Mouse (Mus musculus): ENCODE data around the gene Fgfrl1. TPM values are rescaled to one million over a fixed set of nuclear protein-coding genes. Genes with fewer than 3 reads are reported as not detected.

Fgfrl1 gene
- polyA plus RNA-seq, 1 experiment from 2014 or later = 11.2 TPM

DNA sequence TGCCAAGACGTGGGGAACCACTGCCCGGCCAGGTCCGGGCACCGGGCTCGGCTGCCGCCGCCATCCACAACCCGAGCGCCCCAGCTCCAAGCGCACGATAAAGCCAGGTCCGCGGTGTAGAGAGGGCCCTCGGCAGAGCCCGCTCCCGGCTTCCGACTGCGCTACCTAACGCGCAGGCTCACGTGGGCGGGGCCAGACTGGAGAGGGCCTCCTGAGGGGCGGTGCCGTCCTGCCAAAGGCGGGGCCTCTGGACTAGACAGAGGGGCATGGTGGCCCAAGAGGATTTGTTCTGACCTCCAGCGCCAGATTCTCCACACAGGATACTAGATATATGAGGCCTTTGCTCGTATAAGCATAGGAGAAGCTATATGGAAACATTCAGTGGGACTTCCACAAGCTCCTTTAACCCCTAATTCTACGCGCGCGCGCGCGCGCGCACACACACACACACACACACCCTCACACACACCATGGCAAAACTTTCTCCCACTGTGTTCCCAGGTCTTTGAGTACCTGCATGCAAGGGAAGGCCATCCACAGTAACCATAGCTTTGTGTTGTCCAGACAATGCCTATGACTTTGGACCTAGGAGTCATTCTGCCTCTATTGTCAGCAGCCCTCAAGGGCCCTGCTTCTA lies 31.4 kb upstream of the Fgfrl1 start:
- Histone ChIP-seq H3K4me1 (replicated peaks; ENCODE audit: control insufficient read depth, insufficient read depth, low read length) (peaks cover 7% of the 10 kb centered on the region), H3K4me3 (ENCODE audit: low read length) (peak overlapping the region; percentile 92), H3K27ac (ENCODE audit: low read length) (peak overlapping the region; percentile 25; the same call in 1 of the 2 replicates), H3K27me3 (ENCODE audit: control insufficient read depth, insufficient read depth, low read depth, low read length) (no peaks in the 10 kb centered on the region), H3K9ac (ENCODE audit: low read length) (peak overlapping the region; percentile 96), H3K4me2 (ENCODE audit: low read depth, low read length) (peak overlapping the region; percentile 94), H3K36me3 (ENCODE audit: control insufficient read depth, insufficient read depth, low read length) (peaks cover 9% of the 10 kb centered on the region), H3K9me3 (ENCODE audit: control insufficient read depth, low read length) (no peaks in the 10 kb centered on the region)
- WGBS = 13% methylated on average over 36 of the region's 36 CpGs
- ATAC-seq (ENCODE audit: low read depth) = peak; percentile 99

- WGBS = 75% methylated on average over 4 of the region's 4 CpGs
- no peak overlapping the region for H3K4me2 ChIP-seq (ENCODE audit: low read depth, low read length)
- H3K27ac ChIP-seq (ENCODE audit: low read length) = no peak overlapping the region
- H3K9me3 ChIP-seq (ENCODE audit: control insufficient read depth, low read length) = no peaks in the 10 kb centered on the region
- no peak overlapping the region for H3K4me3 ChIP-seq (ENCODE audit: low read length)
- peaks cover 2% of the 10 kb centered on the region; the same call in 1 of the 2 replicates for H3K36me3 ChIP-seq (ENCODE audit: control insufficient read depth, insufficient read depth, low read length)
- no peak overlapping the region for H3K9ac ChIP-seq (ENCODE audit: low read length)
- H3K4me1 ChIP-seq (replicated peaks; ENCODE audit: control insufficient read depth, insufficient read depth, low read length) = peaks cover 7% of the 10 kb centered on the region
- no peak for ATAC-seq (ENCODE audit: low read depth)
- H3K27me3 ChIP-seq (ENCODE audit: control insufficient read depth, insufficient read depth, low read depth, low read length) = no peaks in the 10 kb centered on the region
These were observed 29.4 kb upstream of the Fgfrl1 start for GRCm38 (mm10) chr5:108662772-108663171.

GRCm38 (mm10) chr5:108665066-108665465 lies 27.1 kb upstream of the Fgfrl1 start:
- H3K9ac ChIP-seq (ENCODE audit: low read length) = no peak overlapping the region
- no peak overlapping the region for H3K27ac ChIP-seq (ENCODE audit: low read length)
- no peak overlapping the region for H3K4me3 ChIP-seq (ENCODE audit: low read length)
- H3K36me3 ChIP-seq (ENCODE audit: control insufficient read depth, insufficient read depth, low read length) = no peaks in the 10 kb centered on the region
- H3K4me2 ChIP-seq (ENCODE audit: low read depth, low read length) = no peak overlapping the region
- H3K4me1 ChIP-seq (replicated peaks; ENCODE audit: control insufficient read depth, insufficient read depth, low read length) = peaks cover 8% of the 10 kb centered on the region
- no peaks in the 10 kb centered on the region for H3K27me3 ChIP-seq (ENCODE audit: control insufficient read depth, insufficient read depth, low read depth, low read length)
- H3K9me3 ChIP-seq (ENCODE audit: control insufficient read depth, low read length) = no peaks in the 10 kb centered on the region
- 34% methylated on average over 3 of the region's 3 CpGs for WGBS
- ATAC-seq (ENCODE audit: low read depth) = no peak

DNA sequence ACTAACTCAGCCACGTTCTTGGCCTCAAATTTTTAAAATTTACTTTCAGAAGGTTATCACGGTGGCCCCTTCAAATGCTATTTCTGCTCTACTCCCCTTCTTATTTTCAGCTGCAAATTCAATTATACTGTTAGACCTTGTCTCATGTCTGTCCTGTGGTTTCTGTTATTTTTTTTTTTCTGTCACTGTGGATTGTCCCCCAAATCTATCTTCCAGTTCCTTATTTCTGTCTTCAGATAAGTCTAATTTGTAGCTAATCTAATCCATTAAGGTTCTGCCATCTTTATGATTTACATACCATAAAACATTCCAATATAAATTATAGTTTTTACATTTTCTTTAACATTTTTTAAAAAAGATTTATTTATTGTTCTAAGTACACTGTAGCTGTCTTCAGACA lies 24.8 kb upstream of the Fgfrl1 start:
- Histone ChIP-seq H3K9ac (ENCODE audit: low read length) (no peak overlapping the region), H3K4me1 (replicated peaks; ENCODE audit: control insufficient read depth, insufficient read depth, low read length) (peaks cover 10% of the 10 kb centered on the region), H3K9me3 (ENCODE audit: control insufficient read depth, low read length) (no peaks in the 10 kb centered on the region), H3K27me3 (ENCODE audit: control insufficient read depth, insufficient read depth, low read depth, low read length) (no peaks in the 10 kb centered on the region), H3K4me2 (ENCODE audit: low read depth, low read length) (no peak overlapping the region), H3K36me3 (ENCODE audit: control insufficient read depth, insufficient read depth, low read length) (peaks cover 2% of the 10 kb centered on the region; the same call in 1 of the 2 replicates), H3K4me3 (ENCODE audit: low read length) (no peak overlapping the region), H3K27ac (ENCODE audit: low read length) (no peak overlapping the region)
- 64% methylated on average over 2 of the region's 2 CpGs for WGBS
- no peak for ATAC-seq (ENCODE audit: low read depth)

DNA sequence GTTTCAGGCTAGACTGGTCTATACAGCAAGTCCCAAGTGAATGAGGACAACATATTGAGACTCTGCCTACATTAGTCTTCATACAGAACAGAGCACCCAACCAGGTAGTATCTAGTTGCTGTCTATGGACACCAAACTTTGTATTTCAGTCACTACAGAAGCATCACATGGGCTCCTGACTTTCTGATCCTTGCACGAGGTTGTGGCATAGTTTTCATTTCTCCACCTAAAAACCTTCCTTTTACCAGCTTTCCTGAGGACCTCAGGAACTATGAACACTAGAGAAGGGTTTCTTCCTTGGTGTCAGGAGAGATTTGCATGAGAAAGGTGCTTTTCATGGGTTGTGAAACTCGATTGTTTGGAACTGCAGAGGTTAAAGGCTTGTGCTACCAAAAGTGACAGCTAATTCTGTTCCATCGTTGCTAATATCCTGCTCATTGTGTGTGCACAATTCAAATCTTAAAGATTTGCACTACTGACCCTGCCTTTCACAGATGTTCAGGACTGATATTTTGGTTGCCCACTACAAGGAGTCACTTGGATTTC lies 23.7 kb upstream of the Fgfrl1 start:
- peak overlapping the region; percentile 83 for H3K9ac ChIP-seq (ENCODE audit: low read length)

DNA sequence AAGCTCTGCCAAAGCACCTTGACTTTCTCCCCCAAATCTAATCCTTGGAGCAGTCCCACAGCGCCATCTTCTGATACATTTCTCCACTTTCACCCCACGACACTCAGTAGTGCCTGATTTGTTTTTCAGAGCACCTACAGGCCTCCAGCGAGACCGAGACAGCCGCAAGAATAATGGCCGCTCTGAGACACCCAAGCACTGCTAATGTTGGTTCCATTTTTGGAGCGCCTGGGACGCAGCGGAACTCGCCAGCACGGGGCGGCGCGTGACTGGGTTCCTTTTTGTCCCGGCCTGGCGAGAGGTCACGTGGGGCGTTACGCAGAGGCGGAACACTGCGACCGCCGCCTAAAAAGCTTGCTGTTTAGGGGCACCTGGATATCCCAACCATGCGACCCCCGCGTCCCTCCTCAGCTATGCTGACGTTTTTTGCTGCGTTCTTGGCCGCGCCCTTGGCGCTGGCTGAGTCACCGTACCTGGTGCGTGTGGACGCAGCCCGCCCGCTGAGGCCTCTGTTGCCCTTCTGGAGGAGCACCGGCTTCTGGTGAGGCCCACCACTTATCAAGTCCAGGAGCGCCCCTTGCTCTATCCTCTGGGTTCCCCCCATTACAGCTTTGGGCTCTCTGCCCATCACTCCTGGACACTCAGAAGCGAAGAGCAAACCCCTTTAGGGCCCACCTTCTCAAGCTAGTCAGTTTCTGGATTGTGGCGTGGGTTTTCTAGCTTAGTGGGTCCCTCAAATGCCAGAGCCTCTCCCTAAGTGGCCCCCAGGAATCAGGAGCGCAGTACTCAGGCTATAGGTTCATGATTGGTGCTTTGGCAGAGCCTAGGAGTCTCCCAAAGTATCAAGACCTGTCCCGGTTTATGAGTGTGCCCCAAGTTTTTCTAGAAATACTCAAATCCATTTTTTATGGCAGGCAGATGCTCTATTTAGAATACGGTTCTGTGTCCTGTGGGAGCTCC lies 22.9 kb upstream of the Fgfrl1 start, which contains the start of gene Dgkq:
Gene Dgkq, minus strand, starts transcription at position 696 of the 960 bp plus-strand sequence.
- Histone ChIP-seq H3K36me3 (ENCODE audit: control insufficient read depth, insufficient read depth, low read length) (peaks cover 6% of the 10 kb centered on the region), H3K4me2 (ENCODE audit: low read depth, low read length) (peak within 1 kb of the TSS; percentile 59), H3K9ac (ENCODE audit: low read length) (peak within 1 kb of the TSS; percentile 83), H3K27me3 (ENCODE audit: control insufficient read depth, insufficient read depth, low read depth, low read length) (no peaks in the 10 kb centered on the region), H3K27ac (ENCODE audit: low read length) (peak within 1 kb of the TSS; percentile 82), H3K4me3 (ENCODE audit: low read length) (peak within 1 kb of the TSS; percentile 61), H3K9me3 (ENCODE audit: control insufficient read depth, low read length) (no peaks in the 10 kb centered on the region), H3K4me1 (replicated peaks; ENCODE audit: control insufficient read depth, insufficient read depth, low read length) (peaks cover 10% of the 10 kb centered on the region)
- WGBS = 6% methylated on average over 43 of the region's 43 CpGs
- ATAC-seq (ENCODE audit: low read depth) = peak; percentile 91

More for the DNA sequence above, 23.7 kb upstream of the Fgfrl1 start:
- no peaks in the 10 kb centered on the region for H3K27me3 ChIP-seq (ENCODE audit: control insufficient read depth, insufficient read depth, low read depth, low read length)
- peak overlapping the region; percentile 59 for H3K4me2 ChIP-seq (ENCODE audit: low read depth, low read length)
- ATAC-seq (ENCODE audit: low read depth) = no peak
- peaks cover 6% of the 10 kb centered on the region for H3K36me3 ChIP-seq (ENCODE audit: control insufficient read depth, insufficient read depth, low read length)
- 7% methylated on average over 3 of the region's 3 CpGs for WGBS
- peak overlapping the region; percentile 82 for H3K27ac ChIP-seq (ENCODE audit: low read length)
- H3K4me1 ChIP-seq (replicated peaks; ENCODE audit: control insufficient read depth, insufficient read depth, low read length) = peaks cover 10% of the 10 kb centered on the region
- no peaks in the 10 kb centered on the region for H3K9me3 ChIP-seq (ENCODE audit: control insufficient read depth, low read length)
- peak overlapping the region; percentile 61 for H3K4me3 ChIP-seq (ENCODE audit: low read length)

- H3K9me3 ChIP-seq (ENCODE audit: control insufficient read depth, low read length) = no peaks in the 10 kb centered on the region
- ATAC-seq (ENCODE audit: low read depth) = no peak
- H3K4me2 ChIP-seq (ENCODE audit: low read depth, low read length) = peak overlapping the region; percentile 59
- H3K4me3 ChIP-seq (ENCODE audit: low read length) = peak overlapping the region; percentile 61
- H3K9ac ChIP-seq (ENCODE audit: low read length) = peak overlapping the region; percentile 83
- WGBS = 70% methylated on average over 9 of the region's 9 CpGs
- peaks cover 6% of the 10 kb centered on the region for H3K36me3 ChIP-seq (ENCODE audit: control insufficient read depth, insufficient read depth, low read length)
- no peak overlapping the region; the same call in 1 of the 2 replicates for H3K27ac ChIP-seq (ENCODE audit: low read length)
- H3K4me1 ChIP-seq (replicated peaks; ENCODE audit: control insufficient read depth, insufficient read depth, low read length) = peaks cover 10% of the 10 kb centered on the region
- H3K27me3 ChIP-seq (ENCODE audit: control insufficient read depth, insufficient read depth, low read depth, low read length) = no peaks in the 10 kb centered on the region
These were observed 22.2 kb upstream of the Fgfrl1 start for GRCm38 (mm10) chr5:108669986-108670385.

GRCm38 (mm10) chr5:108670785-108671184 lies 21.4 kb upstream of the Fgfrl1 start:
- ATAC-seq (ENCODE audit: low read depth) = no peak

DNA sequence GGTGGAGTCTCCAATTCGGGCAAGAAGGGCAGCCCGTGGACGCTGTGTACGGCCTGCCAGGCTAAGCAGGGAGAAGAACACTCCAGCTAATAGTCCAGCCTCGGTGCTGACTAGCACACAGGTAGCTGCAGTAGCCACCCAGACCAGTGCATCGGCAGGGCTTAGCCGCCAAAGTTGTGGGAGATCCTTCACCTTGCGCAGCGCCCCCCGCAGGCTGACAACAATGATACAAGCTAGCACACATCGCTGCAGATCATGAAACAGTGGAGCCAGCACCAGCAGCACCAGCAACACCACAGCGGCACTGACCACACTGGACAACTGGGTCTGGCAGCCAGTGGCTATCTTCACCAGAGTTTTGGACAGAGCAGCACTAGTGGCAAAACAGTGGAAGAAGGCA lies 20.4 kb upstream of the Fgfrl1 start:
- Histone ChIP-seq H3K36me3 (ENCODE audit: control insufficient read depth, insufficient read depth, low read length) (peaks cover 6% of the 10 kb centered on the region), H3K4me1 (replicated peaks; ENCODE audit: control insufficient read depth, insufficient read depth, low read length) (peaks cover 13% of the 10 kb centered on the region), H3K4me2 (ENCODE audit: low read depth, low read length) (no peak overlapping the region), H3K27me3 (ENCODE audit: control insufficient read depth, insufficient read depth, low read depth, low read length) (no peaks in the 10 kb centered on the region), H3K9me3 (ENCODE audit: control insufficient read depth, low read length) (no peaks in the 10 kb centered on the region), H3K9ac (ENCODE audit: low read length) (no peak overlapping the region), H3K4me3 (ENCODE audit: low read length) (no peak overlapping the region), H3K27ac (ENCODE audit: low read length) (no peak overlapping the region)
- no peak for ATAC-seq (ENCODE audit: low read depth)
- 90% methylated on average over 12 of the region's 12 CpGs for WGBS

More at GRCm38 (mm10) chr5:108670785-108671184, 21.4 kb upstream of the Fgfrl1 start:
- Histone ChIP-seq H3K4me1 (replicated peaks; ENCODE audit: control insufficient read depth, insufficient read depth, low read length) (peaks cover 10% of the 10 kb centered on the region), H3K36me3 (ENCODE audit: control insufficient read depth, insufficient read depth, low read length) (peaks cover 6% of the 10 kb centered on the region), H3K27ac (ENCODE audit: low read length) (no peak overlapping the region), H3K27me3 (ENCODE audit: control insufficient read depth, insufficient read depth, low read depth, low read length) (no peaks in the 10 kb centered on the region), H3K4me3 (ENCODE audit: low read length) (no peak overlapping the region), H3K4me2 (ENCODE audit: low read depth, low read length) (no peak overlapping the region), H3K9me3 (ENCODE audit: control insufficient read depth, low read length) (no peaks in the 10 kb centered on the region), H3K9ac (ENCODE audit: low read length) (no peak overlapping the region)
